Mouse (Mus musculus): ENCODE measurements around the gene Sec14l4. TPM values are rescaled to one million over a fixed set of nuclear protein-coding genes. Genes with fewer than 3 reads are reported as not detected.

The Sec14l4 gene
- polyA plus RNA-seq, 1 experiment = not detected

DNA sequence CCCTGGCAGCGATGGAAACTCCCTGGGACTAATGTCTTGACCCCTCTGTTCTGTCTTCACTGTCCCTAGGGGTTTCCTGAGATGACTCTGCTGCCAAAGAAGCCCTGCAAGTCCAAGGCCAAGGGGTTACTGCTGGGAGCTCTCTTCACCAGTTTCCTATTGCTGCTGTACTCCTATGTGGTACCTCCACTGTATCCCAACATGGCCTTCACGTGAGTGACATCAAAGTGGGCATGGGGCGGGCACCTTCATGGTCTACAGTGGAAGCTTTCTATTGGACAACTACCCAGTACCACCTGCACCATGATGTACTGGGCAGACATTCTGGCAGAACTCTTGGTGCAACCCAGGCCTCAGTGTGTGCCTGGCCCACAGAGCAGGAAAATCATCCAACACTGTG lies 34.4 kb upstream of the Sec14l4 start:
- Histone ChIP-seq H3K36me3 (ENCODE audit: control insufficient read depth, insufficient read depth) (no peaks in the 10 kb centered on the region), H3ac (ENCODE audit: control insufficient read depth, insufficient read length) (no peak overlapping the region), H3K4me3 (no peak overlapping the region), H3K79me2 (ENCODE audit: control insufficient read depth, insufficient read depth) (no peaks in the 10 kb centered on the region), H3K27me3 (ENCODE audit: control insufficient read depth, insufficient read depth, insufficient read length) (no peaks in the 10 kb centered on the region), H3K4me2 (ENCODE audit: low read depth) (no peak overlapping the region)
- TF ChIP-seq CEBPB (IDR thresholded peaks at IDR 0.05; ENCODE audit: insufficient read depth, poor library complexity, severe bottlenecking) = no peak
- no peak for TF ChIP-seq REST (IDR thresholded peaks at IDR 0.05; ENCODE audit: insufficient read depth, insufficient read length)
- TF ChIP-seq MAX (IDR thresholded peaks at IDR 0.05; ENCODE audit: low read depth) = no peak
- no peak for TF ChIP-seq POLR2A (IDR thresholded peaks at IDR 0.05; ENCODE audit: insufficient read length, low read depth)
- no peak for TF ChIP-seq USF1 (IDR thresholded peaks at IDR 0.05; ENCODE audit: low read depth)
- no peak for TF ChIP-seq SRF (IDR thresholded peaks at IDR 0.05; ENCODE audit: control insufficient read depth, insufficient read length, low read depth)
- no peak for TF ChIP-seq POLR2AphosphoS2 (IDR thresholded peaks at IDR 0.05; ENCODE audit: insufficient read length, low read depth)
- TF ChIP-seq MYOG (IDR thresholded peaks at IDR 0.05; ENCODE audit: control insufficient read depth in 1 of 3, insufficient read depth in 1 of 3, insufficient read length in 2 of 3, low read depth in 2 of 3) = no peak

DNA sequence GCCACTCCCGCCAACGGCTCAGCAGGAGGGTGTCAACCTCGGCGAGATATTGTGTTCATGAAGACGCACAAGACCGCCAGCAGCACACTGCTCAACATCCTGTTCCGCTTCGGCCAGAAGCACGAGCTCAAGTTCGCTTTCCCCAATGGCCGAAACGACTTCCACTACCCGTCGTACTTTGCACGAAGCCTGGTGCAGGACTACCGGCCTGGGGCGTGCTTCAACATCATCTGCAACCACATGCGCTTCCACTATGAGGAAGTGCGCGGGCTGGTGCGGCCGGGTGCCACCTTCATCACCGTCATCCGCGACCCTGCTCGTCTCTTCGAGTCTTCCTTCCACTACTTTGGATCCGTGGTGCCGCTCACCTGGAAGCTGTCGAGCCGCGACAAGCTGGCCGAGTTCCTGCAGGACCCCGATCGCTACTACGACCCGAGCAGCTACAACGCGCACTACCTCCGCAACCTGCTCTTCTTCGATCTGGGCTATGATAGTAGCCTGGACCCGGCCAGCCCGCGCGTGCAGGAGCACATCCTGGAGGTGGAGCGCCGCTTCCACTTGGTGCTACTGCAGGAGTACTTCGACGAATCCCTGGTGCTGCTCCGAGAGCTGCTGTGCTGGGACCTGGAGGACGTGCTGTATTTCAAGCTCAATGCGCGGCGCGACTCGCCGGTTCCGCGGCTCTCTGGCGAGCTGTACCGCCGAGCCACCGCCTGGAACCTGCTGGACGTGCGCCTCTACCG lies 33.1 kb upstream of the Sec14l4 start:
- H3K79me2 ChIP-seq (ENCODE audit: control insufficient read depth, insufficient read depth) = no peaks in the 10 kb centered on the region
- no peaks in the 10 kb centered on the region for H3K36me3 ChIP-seq (ENCODE audit: control insufficient read depth, insufficient read depth)
- no peak overlapping the region for H3ac ChIP-seq (ENCODE audit: control insufficient read depth, insufficient read length)
- H3K27me3 ChIP-seq (ENCODE audit: control insufficient read depth, insufficient read depth, insufficient read length) = no peaks in the 10 kb centered on the region
- no peak overlapping the region for H3K4me2 ChIP-seq (ENCODE audit: low read depth)
- no peak overlapping the region for H3K4me3 ChIP-seq
- no peak for TF ChIP-seq E2F4 (IDR thresholded peaks at IDR 0.05; ENCODE audit: insufficient read depth)
- no peak for TF ChIP-seq MYOD1 (IDR thresholded peaks at IDR 0.05; ENCODE audit: control insufficient read depth in 1 of 3, insufficient read length in 2 of 3, low read depth in 2 of 3)
- no peak for TF ChIP-seq POLR2AphosphoS2 (IDR thresholded peaks at IDR 0.05; ENCODE audit: insufficient read length, low read depth)
- TF ChIP-seq MAX (IDR thresholded peaks at IDR 0.05; ENCODE audit: low read depth) = no peak

- Histone ChIP-seq H3K79me2 (ENCODE audit: control insufficient read depth, insufficient read depth) (no peaks in the 10 kb centered on the region), H3K4me2 (ENCODE audit: low read depth) (no peak overlapping the region), H3K36me3 (ENCODE audit: control insufficient read depth, insufficient read depth) (no peaks in the 10 kb centered on the region), H3ac (ENCODE audit: control insufficient read depth, insufficient read length) (no peak overlapping the region), H3K27me3 (ENCODE audit: control insufficient read depth, insufficient read depth, insufficient read length) (no peaks in the 10 kb centered on the region), H3K4me3 (no peak overlapping the region)
- TF ChIP-seq TCF12 (IDR thresholded peaks at IDR 0.05; ENCODE audit: insufficient read depth, poor library complexity, severe bottlenecking) (no peak), SRF (IDR thresholded peaks at IDR 0.05; ENCODE audit: control insufficient read depth, insufficient read length, low read depth) (no peak), POLR2A (IDR thresholded peaks at IDR 0.05; ENCODE audit: insufficient read length, low read depth) (no peak), MYOG (IDR thresholded peaks at IDR 0.05; ENCODE audit: control insufficient read depth in 1 of 3, insufficient read depth in 1 of 3, insufficient read length in 2 of 3, low read depth in 2 of 3) (no peak), REST (IDR thresholded peaks at IDR 0.05; ENCODE audit: insufficient read depth, insufficient read length) (no peak), POLR2AphosphoS2 (IDR thresholded peaks at IDR 0.05; ENCODE audit: insufficient read length, low read depth) (no peak), USF1 (IDR thresholded peaks at IDR 0.05; ENCODE audit: low read depth) (no peak), E2F4 (IDR thresholded peaks at IDR 0.05; ENCODE audit: insufficient read depth) (no peak), MAX (IDR thresholded peaks at IDR 0.05; ENCODE audit: low read depth) (no peak), CEBPB (IDR thresholded peaks at IDR 0.05; ENCODE audit: insufficient read depth, poor library complexity, severe bottlenecking) (no peak), TCF3 (IDR thresholded peaks at IDR 0.05; ENCODE audit: insufficient read length, low read depth) (no peak), MYOD1 (IDR thresholded peaks at IDR 0.05; ENCODE audit: control insufficient read depth in 1 of 3, insufficient read length in 2 of 3, low read depth in 2 of 3) (no peak)
These were observed 31.7 kb upstream of the Sec14l4 start for GRCm38 (mm10) chr11:3999547-3999946.

DNA sequence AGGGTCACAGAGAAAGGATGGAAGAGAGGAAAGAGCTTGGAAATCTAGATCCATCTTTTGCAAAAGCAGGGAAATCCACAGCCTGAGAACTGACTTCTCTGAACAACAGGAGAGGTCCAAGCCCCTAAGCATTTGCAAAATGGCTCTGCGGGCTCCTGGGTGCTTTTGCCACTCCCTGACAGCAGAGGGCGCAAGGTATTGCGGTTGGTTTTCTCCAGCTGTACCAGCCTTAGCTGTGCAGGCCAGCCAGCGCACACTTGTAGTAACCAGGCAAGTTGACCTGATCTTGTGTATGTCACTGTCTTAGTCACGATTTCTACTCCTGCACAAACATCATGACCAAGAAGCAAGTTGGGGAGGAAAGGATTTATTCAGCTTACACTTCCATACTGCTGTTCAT lies 29.7 kb upstream of the Sec14l4 start:
- no peak overlapping the region for H3ac ChIP-seq (ENCODE audit: control insufficient read depth, insufficient read length)
- no peaks in the 10 kb centered on the region for H3K36me3 ChIP-seq (ENCODE audit: control insufficient read depth, insufficient read depth)
- H3K4me2 ChIP-seq (ENCODE audit: low read depth) = no peak overlapping the region
- TF ChIP-seq E2F4 (IDR thresholded peaks at IDR 0.05; ENCODE audit: insufficient read depth) (no peak), SRF (IDR thresholded peaks at IDR 0.05; ENCODE audit: control insufficient read depth, insufficient read length, low read depth) (no peak), MYOD1 (IDR thresholded peaks at IDR 0.05; ENCODE audit: control insufficient read depth in 1 of 3, insufficient read length in 2 of 3, low read depth in 2 of 3) (no peak), POLR2A (IDR thresholded peaks at IDR 0.05; ENCODE audit: insufficient read length, low read depth) (no peak), CEBPB (IDR thresholded peaks at IDR 0.05; ENCODE audit: insufficient read depth, poor library complexity, severe bottlenecking) (no peak), MAX (IDR thresholded peaks at IDR 0.05; ENCODE audit: low read depth) (no peak), TCF12 (IDR thresholded peaks at IDR 0.05; ENCODE audit: insufficient read depth, poor library complexity, severe bottlenecking) (no peak), TCF3 (IDR thresholded peaks at IDR 0.05; ENCODE audit: insufficient read length, low read depth) (no peak), REST (IDR thresholded peaks at IDR 0.05; ENCODE audit: insufficient read depth, insufficient read length) (no peak), MYOG (IDR thresholded peaks at IDR 0.05; ENCODE audit: control insufficient read depth in 1 of 3, insufficient read depth in 1 of 3, insufficient read length in 2 of 3, low read depth in 2 of 3) (no peak), USF1 (IDR thresholded peaks at IDR 0.05; ENCODE audit: low read depth) (no peak)
- H3K79me2 ChIP-seq (ENCODE audit: control insufficient read depth, insufficient read depth) = no peaks in the 10 kb centered on the region
- H3K27me3 ChIP-seq (ENCODE audit: control insufficient read depth, insufficient read depth, insufficient read length) = no peaks in the 10 kb centered on the region
- no peak overlapping the region for H3K4me3 ChIP-seq

Data from myocyte (in vitro differentiated cells).